Mouse (Mus musculus): ENCODE data around the gene Pla1a.

DNA sequence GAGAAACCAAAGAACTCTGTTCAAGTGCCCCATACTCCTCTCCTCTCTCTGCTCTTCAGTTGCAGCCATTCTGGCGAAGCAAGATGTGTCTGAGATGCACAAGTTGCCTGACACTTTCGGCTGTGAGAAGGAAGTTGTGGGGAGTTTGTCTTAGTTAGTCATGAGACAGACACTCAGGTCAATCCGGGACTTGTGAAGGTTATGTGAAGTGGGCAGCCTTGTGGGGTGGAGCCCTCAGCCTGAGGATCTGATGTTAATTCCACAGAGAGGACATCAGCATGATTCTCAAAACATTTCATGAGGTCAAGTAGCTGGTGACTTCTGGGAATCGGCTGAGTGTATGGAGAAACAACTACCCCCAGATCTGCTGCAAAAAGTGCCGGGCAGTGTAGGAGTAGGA, 8.7 kb upstream of the Pla1a start:
- TF ChIP-seq CTCF (conservative IDR thresholded peaks at IDR 0.05; ENCODE audit: low read length) = no peak
- no peak for TF ChIP-seq POU5F1 (IDR thresholded peaks at IDR 0.05; ENCODE audit: borderline replicate concordance, low read length)
- TF ChIP-seq NANOG (IDR thresholded peaks at IDR 0.05; ENCODE audit: borderline replicate concordance, low read length) = no peak
